Mouse (Mus musculus) embryonic facial prominence, embryonic 11.5 days (tissue): Measurements from ENCODE around the gene Dis3l2. TPM values are rescaled to one million over a fixed set of nuclear protein-coding genes. Genes with fewer than 3 reads are reported as not detected.

Experiments used
- polyA plus RNA-seq: library from polyadenylated mRNA; unstranded; fragments of >200 nt; fragmentation: Nextera tagmentation; extraction: Ambion mirVana; gene quantifications from 2 replicates; pipeline ENCODE4 v1.2.1, GENCODE M21; 2014

The Dis3l2 gene
- polyA plus RNA-seq, 1 experiment from 2014 or later: 33.3 TPM

Other genes with a start within 250 kb of the Dis3l2 start
- gene Ptma, start 177.1 kb upstream of the Dis3l2 start, polyA plus RNA-seq: 4,004 and 4,291 TPM in 2 replicates
- gene Pde6d, start 121.2 kb upstream of the Dis3l2 start, polyA plus RNA-seq: 85.4 and 88.4 TPM in 2 replicates
- gene Cops7b, start 120.9 kb upstream of the Dis3l2 start, polyA plus RNA-seq: 56.5 and 58.8 TPM in 2 replicates
- gene Nppc, start 33.2 kb upstream of the Dis3l2 start, polyA plus RNA-seq: 0.34 and 1.4 TPM in 2 replicates